In genomic region chr2:104029074-104029473, GRCm38 (mm10) we compare ENCODE assay signal across 9 mouse cellular contexts. TPM values are rescaled to one million over a fixed set of nuclear protein-coding genes. Genes with fewer than 3 reads are reported as not detected.
DNase-seq lines count a peak whose midpoint lies in the region; ATAC-seq lines count a peak whose summit lies in the region.
"Had no signal": no experiment of that assay in that cellular context is flagged by ENCODE, and none has a peak within 500 bp of the region (broad histone marks: within the 10 kb centered on the region; RNA-seq: fewer than 3 reads in every experiment).

No protein-coding gene starts in this region.

- WGBS in hindbrain, embryonic 12.5 days, result 80% methylated on average over 2 of the region's 2 CpGs

- no peak for ATAC-seq in hindbrain, embryonic 12.5 days (ENCODE audit: low FRiP score)
- peak; percentile 81 for ATAC-seq in megakaryocyte-erythroid progenitor cell, adult 5-6 weeks (replicated peaks; ENCODE audit: low FRiP score, low TSS enrichment, poor library complexity, severe bottlenecking)

- no peak overlapping the region for H3K27ac ChIP-seq in hindbrain, embryonic 12.5 days

- no peaks in the 10 kb centered on the region for H3K27me3 ChIP-seq in hindbrain, embryonic 12.5 days

- peak overlapping the region; percentile 82 for H3K4me2 ChIP-seq in hindbrain, embryonic 12.5 days (replicated peaks)

- peaks cover 9% of the 10 kb centered on the region for H3K36me3 ChIP-seq in hindbrain, embryonic 12.5 days

- no peaks in the 10 kb centered on the region for H3K9me3 ChIP-seq in hindbrain, embryonic 12.5 days (replicated peaks)

- H3K9ac ChIP-seq in hindbrain, embryonic 12.5 days, result no peak overlapping the region

- H3K4me1 ChIP-seq in hindbrain, embryonic 12.5 days, result peaks cover 20% of the 10 kb centered on the region

- DNase-seq in heart, adult 11 months, result peak; percentile 23
- DNase-seq in heart, adult 18-20 months, result no peak
- peak; percentile 59 for DNase-seq in c-Kit-positive CD71-positive TER-119-negative erythroid progenitor cells, embryonic 14.5 days (ENCODE audit: low read depth)
- DNase-seq in frontal cortex, postnatal 14 days (ENCODE audit: low spot score in 2 of 2), result no peak
- DNase-seq in kidney, postnatal 36 days, result no peak
- DNase-seq in kidney, adult 18-20 months, result no peak

- peak overlapping the region; percentile 64 for H3K4me3 ChIP-seq in hindbrain, embryonic 12.5 days

RNA-seq across cellular contexts. Expression of gene 4931422A03Rik, which starts 0.9 kb away (rescaled TPM):
- not detected for total RNA-seq in heart, adult 18-20 months (2021)
- polyA plus RNA-seq in hindbrain, embryonic 12.5 days (2016; fragmentation: Nextera tagmentation; extraction: Ambion mirVana), result 2.0 and 2.3 TPM in 2 replicates
- not detected in 2 replicates for total RNA-seq in megakaryocyte-erythroid progenitor cell, adult 5-6 weeks (2014; fragmentation: Nextera tagmentation)
- 0.52 TPM in 1 of 2 replicates, not detected in the other for total RNA-seq in megakaryocyte-erythroid progenitor cell, adult 5-6 weeks (2017)
- total RNA-seq: neutrophil, adult 5-6 weeks had no signal

RNA-seq across cellular contexts. Expression of gene Fbxo3, which starts 1.6 kb away (rescaled TPM):
- 10 to 100 TPM; 47.4 to 48.9 TPM for total RNA-seq in heart, adult 18-20 months (2021)
- polyA plus RNA-seq in hindbrain, embryonic 12.5 days (2016; fragmentation: Nextera tagmentation; extraction: Ambion mirVana), result 59.7 and 60.4 TPM in 2 replicates
- total RNA-seq in megakaryocyte-erythroid progenitor cell, adult 5-6 weeks (2014; fragmentation: Nextera tagmentation), result 79.6 and 89.2 TPM in 2 replicates
- total RNA-seq in megakaryocyte-erythroid progenitor cell, adult 5-6 weeks (2017), result 90.6 and 102 TPM in 2 replicates

RNA-seq across cellular contexts. Expression of gene Gm10912, which starts 36.6 kb away (rescaled TPM):
- under 1 TPM in 1 of 2 experiments, not detected in 1; 0.51 TPM for total RNA-seq in heart, adult 18-20 months (2021)
- polyA plus RNA-seq in hindbrain, embryonic 12.5 days (2016; fragmentation: Nextera tagmentation; extraction: Ambion mirVana), result not detected in 2 replicates
- total RNA-seq in megakaryocyte-erythroid progenitor cell, adult 5-6 weeks (2014; fragmentation: Nextera tagmentation), result 0.98 TPM in 1 of 2 replicates, not detected in the other
- total RNA-seq in megakaryocyte-erythroid progenitor cell, adult 5-6 weeks (2017), result 0.53 TPM in 1 of 2 replicates, not detected in the other

RNA-seq across cellular contexts. Expression of gene Gm10799, which starts 39.3 kb away (rescaled TPM):
- not detected for total RNA-seq in heart, adult 18-20 months (2021)
- not detected in 2 replicates for polyA plus RNA-seq in hindbrain, embryonic 12.5 days (2016; fragmentation: Nextera tagmentation; extraction: Ambion mirVana)
- not detected in 2 replicates for total RNA-seq in megakaryocyte-erythroid progenitor cell, adult 5-6 weeks (2014; fragmentation: Nextera tagmentation)
- total RNA-seq in megakaryocyte-erythroid progenitor cell, adult 5-6 weeks (2017), result not detected in 2 replicates
- total RNA-seq: neutrophil, adult 5-6 weeks had no signal

RNA-seq across cellular contexts. Expression of gene Cd59b, which starts 40.6 kb away (rescaled TPM):
- 1 to 10 TPM; 2.9 to 3.7 TPM for total RNA-seq in heart, adult 18-20 months (2021)
- polyA plus RNA-seq in hindbrain, embryonic 12.5 days (2016; fragmentation: Nextera tagmentation; extraction: Ambion mirVana), result 2.5 and 3.2 TPM in 2 replicates
- 5.5 and 8.3 TPM in 2 replicates for total RNA-seq in megakaryocyte-erythroid progenitor cell, adult 5-6 weeks (2014; fragmentation: Nextera tagmentation)
- total RNA-seq in megakaryocyte-erythroid progenitor cell, adult 5-6 weeks (2017), result 23.2 and 31.1 TPM in 2 replicates
- total RNA-seq: neutrophil, adult 5-6 weeks had no signal

Comparison
In these comparisons a context has a peak if more than half of its experiments do, and no peak if none do; other contexts are left out.
1. DNase-seq: peak in heart, adult 11 months (single experiment) and c-Kit-positive CD71-positive TER-119-negative erythroid progenitor cells, embryonic 14.5 days (single experiment); none in heart, adult 18-20 months (0 of 2), frontal cortex, postnatal 14 days (0 of 2), kidney, postnatal 36 days (0 of 2) and kidney, adult 18-20 months (single experiment).